Mouse (Mus musculus): ENCODE data around the gene Prkag2. TPM values are rescaled to one million over a fixed set of nuclear protein-coding genes. Genes with fewer than 3 reads are reported as not detected.

The Prkag2 gene
- 56.7 and 62.9 TPM in 2 replicates for polyA plus RNA-seq (2016; fragmentation: Nextera tagmentation; extraction: Ambion mirVana)

DNA sequence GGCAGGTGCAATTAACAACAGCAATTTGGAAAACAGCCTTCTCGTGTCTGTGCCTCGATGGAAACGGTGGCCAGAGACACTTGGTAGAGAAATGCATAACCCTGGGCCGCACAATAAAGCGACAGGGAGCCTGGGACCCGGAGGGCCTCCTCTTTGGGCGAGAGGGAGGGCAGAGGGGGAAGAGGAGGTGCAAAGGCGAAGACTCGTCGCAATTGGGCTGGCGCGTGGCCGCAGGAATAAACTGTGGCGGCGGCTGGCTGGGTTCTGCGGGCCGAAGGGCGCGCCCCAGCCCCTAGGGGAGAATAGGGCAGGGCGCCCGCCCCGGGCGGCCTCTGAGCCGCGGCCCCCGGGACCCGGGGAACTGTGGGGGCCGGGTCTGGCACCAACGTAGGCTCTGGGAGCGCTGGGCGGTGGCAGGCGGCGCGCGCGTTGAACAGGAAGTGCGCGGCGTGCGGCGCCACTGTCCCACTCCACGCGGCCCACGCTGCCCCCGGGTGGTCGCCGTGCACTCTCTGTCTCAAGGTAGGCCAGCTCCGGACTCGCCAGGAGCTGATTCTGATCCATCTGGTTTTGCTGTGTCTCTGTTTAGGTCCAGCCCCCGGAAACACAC, at the start of gene Prkag2:
TSS of gene Prkag2 (minus strand) at position 127 of the 610 bp plus-strand sequence.
- WGBS: under 1% methylated on average over 38 of the region's 50 CpGs
- peak; percentile 46 for ATAC-seq (ENCODE audit: low FRiP score)
- peak within 1 kb of the TSS; percentile 61 for H3K4me3 ChIP-seq
- no peaks in the 10 kb centered on the region for H3K36me3 ChIP-seq
- H3K4me1 ChIP-seq: peaks cover 27% of the 10 kb centered on the region
- peak within 1 kb of the TSS; percentile 59 for H3K9ac ChIP-seq
- H3K9me3 ChIP-seq (replicated peaks): no peaks in the 10 kb centered on the region
- peaks cover 57% of the 10 kb centered on the region for H3K27me3 ChIP-seq
- H3K4me2 ChIP-seq (replicated peaks): peak within 1 kb of the TSS; percentile 100
- no peak within 1 kb of the TSS for H3K27ac ChIP-seq

DNA sequence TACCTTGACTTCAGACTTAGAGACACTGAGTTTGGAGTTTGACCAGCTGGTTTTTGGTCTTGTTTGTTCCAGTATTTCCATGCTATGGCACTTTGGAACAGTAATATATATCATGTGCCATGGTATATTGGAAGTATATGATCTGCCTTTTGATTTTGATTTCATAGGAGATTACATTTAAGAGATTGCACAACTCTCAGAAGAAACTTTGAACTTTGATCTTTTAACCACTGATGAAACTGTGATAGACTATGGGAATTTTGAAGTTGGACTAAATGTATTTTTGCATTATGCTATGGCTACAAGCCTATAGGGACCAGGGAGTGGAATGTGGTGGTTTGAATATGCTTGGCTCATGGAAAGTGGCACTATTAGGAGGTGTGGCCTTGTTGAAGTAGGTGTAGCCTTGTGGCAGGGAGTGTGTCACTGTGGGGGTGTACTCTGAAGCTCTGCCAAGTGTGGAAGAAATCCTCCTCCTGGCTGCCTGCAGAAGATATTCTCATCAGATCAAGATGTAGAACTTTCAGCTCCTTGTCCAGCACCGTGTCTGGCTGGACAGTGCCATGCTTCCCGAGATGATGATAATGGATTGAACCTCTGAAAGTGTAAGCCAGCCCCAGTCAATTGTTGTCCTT, 49.0 kb upstream of the Prkag2 start:
- no peaks in the 10 kb centered on the region for H3K9me3 ChIP-seq (replicated peaks)
- H3K9ac ChIP-seq: no peak overlapping the region
- peaks cover 5% of the 10 kb centered on the region; the same call in 1 of the 2 replicates for H3K4me1 ChIP-seq
- no peak overlapping the region for H3K27ac ChIP-seq
- no peak overlapping the region for H3K4me2 ChIP-seq (replicated peaks)
- 85% methylated on average over 2 of the region's 2 CpGs for WGBS
- H3K4me3 ChIP-seq: no peak overlapping the region
- no peaks in the 10 kb centered on the region for H3K36me3 ChIP-seq
- no peaks in the 10 kb centered on the region for H3K27me3 ChIP-seq
- no peak for ATAC-seq (ENCODE audit: low FRiP score)

DNA sequence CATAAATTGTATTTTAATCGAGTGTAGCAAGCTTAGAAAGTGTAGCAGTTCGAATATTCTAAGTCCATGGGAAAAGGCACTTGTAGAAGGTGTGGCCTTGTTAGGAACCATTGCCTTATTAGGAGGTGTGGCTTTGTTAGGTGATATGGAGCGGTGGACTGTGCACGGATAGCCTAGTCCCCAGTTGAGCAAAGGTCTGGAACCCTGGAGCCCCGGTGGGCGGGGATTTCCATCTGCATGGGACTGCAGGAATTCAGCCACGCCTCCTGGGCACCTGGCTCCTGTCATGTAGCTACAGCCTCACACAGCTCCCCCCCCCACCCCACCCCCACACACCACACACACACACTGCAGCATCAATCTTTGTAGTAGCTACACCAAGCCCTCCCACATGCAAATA, 46.3 kb upstream of the Prkag2 start:
- Histone ChIP-seq H3K4me2 (replicated peaks) (no peak overlapping the region), H3K27me3 (no peaks in the 10 kb centered on the region), H3K9me3 (replicated peaks) (no peaks in the 10 kb centered on the region), H3K36me3 (no peaks in the 10 kb centered on the region), H3K4me1 (no peaks in the 10 kb centered on the region), H3K9ac (no peak overlapping the region), H3K4me3 (no peak overlapping the region), H3K27ac (no peak overlapping the region)
- WGBS: 69% methylated on average over 7 of the region's 7 CpGs
- no peak for ATAC-seq (ENCODE audit: low FRiP score)

DNA sequence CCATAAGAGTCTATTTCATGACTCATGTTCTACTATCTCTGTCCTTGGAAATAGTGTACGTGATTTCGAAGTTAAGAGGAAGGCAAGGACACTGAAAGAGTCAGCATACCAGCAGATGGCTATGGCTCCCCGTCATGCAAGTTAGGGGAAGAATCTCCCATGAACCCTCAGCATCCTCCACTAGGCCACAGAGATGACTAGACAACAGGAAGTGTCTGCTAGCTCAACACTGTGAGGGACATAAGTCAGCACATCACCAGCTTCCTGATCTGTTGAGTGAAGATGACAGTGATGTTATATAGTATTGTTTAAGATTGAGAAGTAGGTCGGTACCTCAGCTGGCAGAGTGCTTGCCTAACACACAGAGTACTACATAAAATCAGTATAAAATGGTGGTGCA, 27.4 kb upstream of the Prkag2 start:
- H3K36me3 ChIP-seq: no peaks in the 10 kb centered on the region
- ATAC-seq (ENCODE audit: low FRiP score): no peak

DNA sequence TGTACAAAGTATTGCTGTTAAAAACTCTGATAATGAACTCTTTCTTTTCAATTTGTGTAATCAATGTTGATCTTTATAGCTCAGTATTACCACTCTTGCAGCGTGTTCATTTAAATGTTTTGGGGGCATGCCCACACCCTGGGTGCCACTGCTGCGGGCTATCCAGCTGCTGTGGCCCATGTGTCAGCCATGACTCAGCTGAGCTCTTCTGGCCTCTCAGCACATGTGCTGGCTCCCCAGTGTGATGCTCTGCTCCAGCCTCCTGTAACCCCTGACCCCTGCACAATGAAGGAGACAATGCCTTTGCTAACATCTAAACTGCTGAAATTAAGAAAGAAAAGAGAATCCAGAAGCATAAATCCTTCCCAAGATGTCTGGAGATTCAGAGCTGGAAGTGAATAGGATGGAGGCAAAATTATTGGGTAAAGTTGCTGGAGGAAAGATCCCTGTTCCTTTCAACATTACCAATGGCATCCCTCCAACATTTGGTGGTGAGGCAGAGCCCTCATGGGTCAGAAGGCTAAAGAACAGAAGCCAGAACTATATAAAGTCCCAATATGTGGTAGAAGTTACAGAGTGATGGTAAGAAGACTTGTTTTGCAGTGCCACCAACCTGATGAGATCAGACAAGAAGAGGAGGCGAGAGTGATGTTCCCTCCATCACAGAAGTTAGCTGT, 25.6 kb upstream of the Prkag2 start:
- Histone ChIP-seq H3K4me2 (replicated peaks) (no peak overlapping the region), H3K4me1 (no peaks in the 10 kb centered on the region), H3K9ac (no peak overlapping the region), H3K4me3 (no peak overlapping the region), H3K27ac (no peak overlapping the region), H3K36me3 (no peaks in the 10 kb centered on the region), H3K27me3 (no peaks in the 10 kb centered on the region), H3K9me3 (replicated peaks) (no peaks in the 10 kb centered on the region)
- ATAC-seq (ENCODE audit: low FRiP score): no peak
- 75% methylated on average over 3 of the region's 3 CpGs for WGBS

More for the DNA sequence above, 27.4 kb upstream of the Prkag2 start:
- 92% methylated on average over 4 of the region's 4 CpGs for WGBS
- Histone ChIP-seq H3K27me3 (no peaks in the 10 kb centered on the region), H3K4me2 (replicated peaks) (no peak overlapping the region), H3K9ac (no peak overlapping the region), H3K27ac (no peak overlapping the region), H3K4me3 (no peak overlapping the region), H3K4me1 (no peaks in the 10 kb centered on the region), H3K9me3 (replicated peaks) (no peaks in the 10 kb centered on the region)

DNA sequence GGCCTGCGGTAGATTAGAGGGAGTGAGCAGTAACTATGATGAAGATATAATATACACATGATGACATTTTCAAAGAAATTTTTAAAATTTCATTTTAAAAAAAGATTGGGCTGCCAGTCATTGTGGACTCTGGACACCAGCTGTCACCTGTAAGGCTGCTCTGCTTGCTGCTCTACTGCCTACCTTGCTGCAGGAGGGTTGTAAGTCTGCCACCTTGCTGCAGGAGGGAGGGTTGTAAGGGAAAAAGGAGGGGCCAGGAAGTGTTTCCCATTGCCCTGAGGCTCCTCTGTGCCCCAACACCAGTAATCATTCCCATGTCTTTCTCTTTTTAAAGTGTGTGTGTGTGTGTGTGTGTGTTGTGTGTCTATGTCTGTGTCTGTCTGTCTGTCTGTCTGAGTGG, 22.1 kb upstream of the Prkag2 start:
- H3K27ac ChIP-seq: no peak overlapping the region
- no peak overlapping the region for H3K4me3 ChIP-seq
- no peak overlapping the region for H3K4me2 ChIP-seq (replicated peaks)
- no peaks in the 10 kb centered on the region for H3K36me3 ChIP-seq
- H3K27me3 ChIP-seq: no peaks in the 10 kb centered on the region
- ATAC-seq (ENCODE audit: low FRiP score): no peak
- no peaks in the 10 kb centered on the region for H3K9me3 ChIP-seq (replicated peaks)
- H3K9ac ChIP-seq: no peak overlapping the region
- WGBS: 89% methylated on average over 1 of the region's 1 CpGs
- no peaks in the 10 kb centered on the region for H3K4me1 ChIP-seq

DNA sequence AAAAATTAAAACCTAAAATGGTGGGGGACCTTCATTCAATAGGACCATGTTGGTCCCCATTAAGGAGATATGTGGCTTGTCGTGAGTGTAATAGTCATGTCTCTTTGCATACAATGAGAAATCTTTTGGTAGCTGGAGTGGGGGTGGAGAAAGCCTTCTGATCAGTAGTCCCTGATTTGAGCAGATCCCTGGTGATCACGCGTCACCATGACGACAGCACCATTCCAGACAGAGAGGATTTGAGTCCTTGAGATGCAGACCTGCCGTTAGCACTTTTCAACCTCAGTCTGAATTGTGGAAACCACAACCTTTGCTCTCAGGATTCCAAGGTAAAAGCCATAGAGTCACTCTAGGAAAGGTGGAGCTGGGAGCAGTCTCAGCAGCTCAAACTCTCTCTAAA, 18.7 kb upstream of the Prkag2 start:
- Histone ChIP-seq H3K27ac (no peak overlapping the region), H3K4me1 (no peaks in the 10 kb centered on the region), H3K4me3 (no peak overlapping the region), H3K4me2 (replicated peaks) (no peak overlapping the region), H3K9ac (no peak overlapping the region), H3K9me3 (replicated peaks) (no peaks in the 10 kb centered on the region), H3K36me3 (no peaks in the 10 kb centered on the region), H3K27me3 (no peaks in the 10 kb centered on the region)
- ATAC-seq (ENCODE audit: low FRiP score): no peak
- 81% methylated on average over 5 of the region's 5 CpGs for WGBS

DNA sequence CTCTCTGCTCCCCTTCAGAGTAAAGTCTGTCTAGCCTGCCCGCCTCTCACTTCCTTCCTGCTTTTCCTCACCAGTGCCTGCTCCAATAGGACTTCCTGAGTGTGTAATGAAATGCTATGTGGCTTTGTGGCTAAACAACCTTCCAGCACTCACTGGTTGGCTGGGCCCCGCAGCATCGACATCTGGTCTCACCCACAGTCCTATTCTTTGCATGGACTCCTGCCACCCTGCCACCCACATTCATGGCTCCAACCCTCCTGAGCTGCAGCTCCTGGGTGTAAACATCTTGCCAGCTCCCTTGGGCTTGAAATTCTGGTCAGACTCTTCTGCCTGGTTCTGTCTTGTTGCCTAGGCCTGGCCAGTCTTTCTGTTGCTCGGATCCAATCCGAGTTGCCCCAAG, 15.6 kb upstream of the Prkag2 start:
- no peaks in the 10 kb centered on the region for H3K9me3 ChIP-seq (replicated peaks)
- 86% methylated on average over 5 of the region's 5 CpGs for WGBS
- no peak overlapping the region for H3K27ac ChIP-seq
- H3K27me3 ChIP-seq: no peaks in the 10 kb centered on the region
- H3K4me2 ChIP-seq (replicated peaks): no peak overlapping the region
- no peak for ATAC-seq (ENCODE audit: low FRiP score)
- no peaks in the 10 kb centered on the region for H3K36me3 ChIP-seq
- no peak overlapping the region for H3K9ac ChIP-seq
- no peak overlapping the region for H3K4me3 ChIP-seq
- H3K4me1 ChIP-seq: no peaks in the 10 kb centered on the region

DNA sequence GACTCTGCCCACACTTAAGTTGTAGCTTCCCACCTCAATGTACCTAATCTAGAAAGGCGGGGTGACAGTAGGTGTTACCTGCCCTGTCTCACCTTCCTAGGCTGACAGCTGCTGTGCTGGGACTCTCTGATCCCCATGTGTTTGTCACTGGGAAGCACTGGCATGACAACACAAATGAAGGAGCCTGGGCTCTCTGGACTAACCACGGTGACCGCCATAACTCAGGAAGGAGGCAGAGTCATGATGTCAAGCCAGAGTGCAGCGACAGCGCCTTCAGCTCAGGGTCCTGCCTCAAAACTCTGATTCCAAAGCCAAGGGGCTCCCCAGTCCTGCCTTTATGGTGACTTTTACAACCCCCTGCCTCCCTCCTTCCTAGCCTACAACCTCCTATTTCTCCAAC, 14.8 kb upstream of the Prkag2 start:
- Histone ChIP-seq H3K27me3 (no peaks in the 10 kb centered on the region), H3K27ac (no peak overlapping the region), H3K36me3 (no peaks in the 10 kb centered on the region), H3K4me1 (no peaks in the 10 kb centered on the region), H3K4me3 (no peak overlapping the region), H3K4me2 (replicated peaks) (no peak overlapping the region), H3K9me3 (replicated peaks) (no peaks in the 10 kb centered on the region), H3K9ac (no peak overlapping the region)
- no peak for ATAC-seq (ENCODE audit: low FRiP score)
- WGBS: 84% methylated on average over 5 of the region's 5 CpGs

DNA sequence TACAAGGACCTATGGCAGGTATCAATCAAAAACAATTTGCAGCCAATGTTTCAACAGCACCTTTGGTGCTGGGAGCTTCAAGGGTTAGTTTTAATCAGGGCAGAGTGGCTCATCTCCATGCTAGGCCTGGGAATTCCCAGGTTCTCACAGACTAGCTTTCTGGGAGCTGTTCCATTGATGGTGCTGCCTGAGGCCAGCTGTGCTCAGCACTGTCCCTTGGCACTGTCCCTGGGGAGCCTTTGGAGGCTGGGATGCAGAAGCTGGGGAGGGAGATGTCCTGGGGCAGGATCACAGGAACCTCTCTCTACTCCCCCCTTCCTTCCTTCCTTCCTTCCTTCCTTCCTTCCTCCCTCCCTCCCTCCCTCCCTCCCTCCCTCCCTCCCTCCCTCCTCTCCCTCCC, 13.7 kb upstream of the Prkag2 start:
- no peak for ATAC-seq (ENCODE audit: low FRiP score)
- Histone ChIP-seq H3K27ac (no peak overlapping the region), H3K4me1 (no peaks in the 10 kb centered on the region), H3K9me3 (replicated peaks) (no peaks in the 10 kb centered on the region), H3K27me3 (no peaks in the 10 kb centered on the region), H3K4me2 (replicated peaks) (no peak overlapping the region), H3K36me3 (no peaks in the 10 kb centered on the region), H3K9ac (no peak overlapping the region), H3K4me3 (no peak overlapping the region)

DNA sequence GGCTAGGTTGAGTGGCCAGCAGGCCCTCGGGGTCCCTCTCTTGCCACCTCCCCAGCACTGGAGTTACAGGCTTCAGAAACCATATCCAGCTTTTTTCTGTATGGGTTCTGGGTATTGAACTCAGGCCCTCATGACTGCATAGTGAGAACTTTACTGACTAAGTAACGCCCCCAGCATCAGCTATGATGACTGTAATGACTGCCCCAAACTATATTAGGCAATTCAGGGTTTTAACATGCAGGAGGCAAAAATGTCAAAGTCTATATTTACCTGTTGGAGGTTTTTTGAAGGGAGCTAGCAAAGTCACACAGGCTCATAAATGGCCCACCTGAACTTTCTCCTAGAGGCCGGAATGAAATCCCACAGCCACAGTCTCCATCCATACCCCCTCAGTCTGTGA, 9.9 kb upstream of the Prkag2 start:
- no peaks in the 10 kb centered on the region for H3K27me3 ChIP-seq
- no peak overlapping the region for H3K9ac ChIP-seq
- no peak for ATAC-seq (ENCODE audit: low FRiP score)
- H3K27ac ChIP-seq: no peak overlapping the region
- H3K4me3 ChIP-seq: no peak overlapping the region
- no peaks in the 10 kb centered on the region for H3K9me3 ChIP-seq (replicated peaks)
- 76% methylated on average over 3 of the region's 3 CpGs for WGBS
- no peaks in the 10 kb centered on the region for H3K4me1 ChIP-seq
- no peaks in the 10 kb centered on the region for H3K36me3 ChIP-seq
- no peak overlapping the region for H3K4me2 ChIP-seq (replicated peaks)

DNA sequence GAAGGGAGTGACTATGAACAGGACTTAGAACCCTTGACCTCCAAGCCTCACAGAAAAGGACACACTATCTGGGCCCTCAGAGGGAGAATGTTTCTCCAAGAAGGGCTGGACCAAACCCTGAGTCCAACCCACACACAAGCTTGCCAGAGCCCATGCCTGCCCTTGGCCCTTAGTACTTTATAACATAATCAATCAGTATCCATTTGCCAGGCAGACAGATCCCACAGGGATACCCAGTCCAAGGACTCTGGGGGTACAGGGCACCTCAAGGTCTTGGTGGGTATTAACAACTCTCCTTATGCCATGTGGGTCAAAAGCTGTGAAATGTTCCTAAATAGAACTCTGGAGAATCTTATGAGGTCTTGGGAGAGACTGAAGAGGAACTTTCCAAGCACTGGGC, 5.3 kb upstream of the Prkag2 start:
- peaks cover 19% of the 10 kb centered on the region for H3K27me3 ChIP-seq
- H3K4me3 ChIP-seq: no peak overlapping the region
- H3K36me3 ChIP-seq: no peaks in the 10 kb centered on the region
- no peak overlapping the region for H3K27ac ChIP-seq
- ATAC-seq (ENCODE audit: low FRiP score): no peak
- no peaks in the 10 kb centered on the region for H3K9me3 ChIP-seq (replicated peaks)
- H3K4me2 ChIP-seq (replicated peaks): no peak overlapping the region
- peaks cover 11% of the 10 kb centered on the region for H3K4me1 ChIP-seq
- H3K9ac ChIP-seq: no peak overlapping the region

DNA sequence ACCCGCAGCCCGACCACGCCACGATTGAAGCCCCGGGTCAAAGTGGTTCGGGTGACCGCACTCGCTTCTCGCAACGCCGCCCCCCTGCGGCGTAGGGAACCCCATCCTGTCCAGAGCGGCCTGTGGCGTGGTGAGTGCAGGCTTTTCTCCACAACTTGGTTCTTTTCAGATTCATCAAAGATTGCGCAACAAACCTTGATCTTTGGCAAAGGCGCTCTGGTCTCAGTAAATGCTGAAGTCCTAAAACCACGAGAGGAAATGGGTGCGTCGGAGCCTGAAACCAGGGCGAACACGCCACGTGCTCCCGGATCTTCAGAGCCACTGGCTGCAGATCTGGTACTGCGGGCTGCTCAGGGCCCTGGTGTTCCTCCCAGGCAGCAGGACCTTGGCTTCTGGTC, 683 bp upstream of the Prkag2 start:
- no peaks in the 10 kb centered on the region for H3K9me3 ChIP-seq (replicated peaks)
- no peak overlapping the region for H3K27ac ChIP-seq
- H3K36me3 ChIP-seq: no peaks in the 10 kb centered on the region
- H3K4me1 ChIP-seq: peaks cover 27% of the 10 kb centered on the region
- H3K4me2 ChIP-seq (replicated peaks): peak overlapping the region; percentile 100
- H3K4me3 ChIP-seq: peak overlapping the region; percentile 61
- peaks cover 57% of the 10 kb centered on the region for H3K27me3 ChIP-seq
- peak overlapping the region; percentile 59 for H3K9ac ChIP-seq
- WGBS: 2% methylated on average over 25 of the region's 25 CpGs
- ATAC-seq (ENCODE audit: low FRiP score): peak; percentile 27; the same call in 1 of the 2 replicates

All from hindbrain, embryonic 12.5 days (tissue).